Mouse (Mus musculus): ENCODE data around the gene Prpf4b.
A peak's percentile ranks its signal among the peaks of the same experiment; 100 is the strongest.
"Not testable (repeated sequence)": the region's sequence is repeated elsewhere in the genome, so short reads cannot be mapped to it uniquely, and the experiment has no call there.

Gene Prpf4b

GRCm38 (mm10) chr13:34875166-34875710 is at the start of gene Prpf4b:
Prpf4b (plus strand) TSS chr13:34875302.
- DNase-seq (ENCODE audit: low read depth, low spot score), result peak; percentile 87

GRCm38 (mm10) chr13:34826760-34827690 is 48.1 kb upstream of the Prpf4b start:
- no peak for DNase-seq (ENCODE audit: low read depth, low spot score)

GRCm38 (mm10) chr13:34827988-34828882 is 46.9 kb upstream of the Prpf4b start:
- no peak for DNase-seq (ENCODE audit: low read depth, low spot score)

GRCm38 (mm10) chr13:34842851-34843250 is 32.3 kb upstream of the Prpf4b start:
- DNase-seq (ENCODE audit: low read depth, low spot score), result no peak

- DNase-seq (ENCODE audit: low read depth, low spot score), result no peak
These were observed 24.3 kb upstream of the Prpf4b start for GRCm38 (mm10) chr13:34850759-34851158.

GRCm38 (mm10) chr13:34851191-34851784 is 23.8 kb upstream of the Prpf4b start:
- no peak for DNase-seq (ENCODE audit: low read depth, low spot score)

GRCm38 (mm10) chr13:34857526-34857925 is 17.6 kb upstream of the Prpf4b start:
- no peak for DNase-seq (ENCODE audit: low read depth, low spot score)

- DNase-seq (ENCODE audit: low read depth, low spot score), result no peak
These were observed 15.7 kb upstream of the Prpf4b start for GRCm38 (mm10) chr13:34859406-34859805.

GRCm38 (mm10) chr13:34861166-34861565 is 13.9 kb upstream of the Prpf4b start:
- not testable (repeated sequence) for DNase-seq (ENCODE audit: low read depth, low spot score)

- peak; percentile 74 for DNase-seq (ENCODE audit: low read depth, low spot score)
These were observed 10.5 kb upstream of the Prpf4b start for GRCm38 (mm10) chr13:34864420-34865169.

GRCm38 (mm10) chr13:34873801-34874681 is 1.1 kb upstream of the Prpf4b start:
- DNase-seq (ENCODE audit: low read depth, low spot score), result peak; percentile 89

- DNase-seq (ENCODE audit: low read depth, low spot score), result not testable (repeated sequence)
These were observed 366 bp upstream of the Prpf4b start for GRCm38 (mm10) chr13:34874736-34875135.

GRCm38 (mm10) chr13:34875741-34876445 is 791 bp downstream of the Prpf4b start:
- no peak for DNase-seq (ENCODE audit: low read depth, low spot score)

- no peak for DNase-seq (ENCODE audit: low read depth, low spot score)
These were observed 1.4 kb downstream of the Prpf4b start for GRCm38 (mm10) chr13:34876481-34876880.

GRCm38 (mm10) chr13:34892871-34893270 is 17.8 kb downstream of the Prpf4b start:
- DNase-seq (ENCODE audit: low read depth, low spot score), result peak; percentile 60

- DNase-seq (ENCODE audit: low read depth, low spot score), result no peak
These were observed 39.5 kb downstream of the Prpf4b start for GRCm38 (mm10) chr13:34914614-34915013.

GRCm38 (mm10) chr13:34916520-34917167 is 41.5 kb downstream of the Prpf4b start:
- DNase-seq (ENCODE audit: low read depth, low spot score), result no peak

- no peak for DNase-seq (ENCODE audit: low read depth, low spot score)
These were observed 49.1 kb downstream of the Prpf4b start, which contains the start of the genes Fam217a and 4933417A18Rik for GRCm38 (mm10) chr13:34924210-34924609. Fam217a (minus strand) TSS chr13:34924310. 4933417A18Rik (plus strand) TSS chr13:34924409.

Data from retina, postnatal 7 days (tissue).